Mouse (Mus musculus) midbrain, postnatal 0 days (tissue): ENCODE data around the gene 4833427G06Rik. TPM values are rescaled to one million over a fixed set of nuclear protein-coding genes. Genes with fewer than 3 reads are reported as not detected.

Experiments used
- ATAC-seq: fragments of 200-750 bp; cut with Nextera tagmentation; 2 replicates; pipeline ENCODE4 v1.8.0; 2017; ENCODE audit warnings: moderate number of reproducible peaks, mild to moderate bottlenecking, moderate TSS enrichment, moderate library complexity; ENCODE audit not compliant: low FRiP score
- DNase-seq: peaks from one replicate; pipeline ENCODE4 v3.0.0-alpha.2; 2015; ENCODE audit warnings: low spot score
- H3K27ac ChIP-seq: fragments of 300-500 bp; sonication (generic); 2 replicates; pipeline ENCODE4 v1.5.1; 2014; ENCODE audit warnings: low read depth, mild to moderate bottlenecking, low read length, mixed read lengths
- H3K27me3 ChIP-seq: fragments of 300-500 bp; sonication (generic); 2 replicates; pipeline ENCODE4 v1.6.1; 2014; ENCODE audit warnings: low read length, control low read depth, mixed read lengths; ENCODE audit not compliant: insufficient read depth
- H3K36me3 ChIP-seq: fragments of 300-500 bp; sonication (generic); 2 replicates; pipeline ENCODE4 v1.6.1; 2014; ENCODE audit warnings: low read length, control low read depth, mixed read lengths; ENCODE audit not compliant: insufficient read depth
- H3K4me1 ChIP-seq: fragments of 300-500 bp; sonication (generic); 2 replicates; pipeline ENCODE4 v1.6.1; 2014; ENCODE audit warnings: mild to moderate bottlenecking, control low read depth, antibody characterized with exemption, low read length, mixed read lengths; ENCODE audit not compliant: insufficient read depth
- H3K4me2 ChIP-seq: fragments of 300-500 bp; sonication (generic); 2 replicates; pipeline ENCODE4 v1.6.1; 2014; ENCODE audit warnings: low read depth, mild to moderate bottlenecking, low read length, mixed read lengths; ENCODE audit not compliant: poor library complexity, severe bottlenecking
- H3K4me3 ChIP-seq: fragments of 300-500 bp; sonication (generic); 2 replicates; pipeline ENCODE4 v1.5.1; 2014; ENCODE audit warnings: low read depth, mild to moderate bottlenecking, low read length, moderate library complexity
- H3K9ac ChIP-seq: fragments of 300-500 bp; sonication (generic); replicated peaks from 2 replicates; pipeline ENCODE4 v1.6.1; 2014; ENCODE audit warnings: mild to moderate bottlenecking, low read length, moderate library complexity, mixed read lengths; ENCODE audit not compliant: poor library complexity, severe bottlenecking
- H3K9me3 ChIP-seq: fragments of 300-500 bp; sonication (generic); 2 replicates; pipeline ENCODE4 v1.6.1; 2016; ENCODE audit warnings: low read length, control low read depth
- CTCF ChIP-seq: IDR thresholded peaks from 2 replicates; pipeline ENCODE4 v1.5.1; 2016; ENCODE audit warnings: antibody characterized with exemption, mild to moderate bottlenecking
- WGBS: fragments of 180-500 bp; shearing (Covaris S2); extraction: QIAGEN DNeasy Blood & Tissue Kit; methylation state at CpG from one replicate; pipeline ENCODE4 v1.1.7; 2014; 5-methylcytosine and 5-hydroxymethylcytosine counted together
- polyA plus RNA-seq: library from polyadenylated mRNA; unstranded; fragments of >200 nt; fragmentation: Nextera tagmentation; extraction: Ambion mirVana; gene quantifications from 2 replicates; pipeline ENCODE4 v1.2.1, GENCODE M21; 2015
- total RNA-seq: library from RNA; depleted of rRNA; stranded (reverse); fragments of >200 nt; gene quantifications from 2 replicates; pipeline ENCODE4 v1.2.3, GENCODE M21; 2014

4833427G06Rik gene
- total and polyA plus RNA-seq, 2 experiments from 2014 or later: 0.80 TPM; not detected in 1

- H3K9me3 ChIP-seq: no peaks in the 10 kb centered on the region
- H3K36me3 ChIP-seq: no peaks in the 10 kb centered on the region
- H3K4me2 ChIP-seq: no peak overlapping the region
- H3K4me1 ChIP-seq: no peaks in the 10 kb centered on the region
- H3K27ac ChIP-seq: no peak overlapping the region
- no peaks in the 10 kb centered on the region for H3K27me3 ChIP-seq
- WGBS: 76% methylated on average over 4 of the region's 4 CpGs
- no peak for ATAC-seq
- no peak overlapping the region for H3K4me3 ChIP-seq
- TF ChIP-seq CTCF: no peak
- H3K9ac ChIP-seq: no peak overlapping the region
- no peak for DNase-seq
Observed at GRCm38 (mm10) chr9:51058951-51059521, 42.8 kb downstream of the 4833427G06Rik start.

GRCm38 (mm10) chr9:51056360-51057324, 45.2 kb downstream of the 4833427G06Rik start:
- Histone ChIP-seq H3K9ac (no peak overlapping the region), H3K4me1 (no peaks in the 10 kb centered on the region), H3K36me3 (no peaks in the 10 kb centered on the region), H3K9me3 (no peaks in the 10 kb centered on the region), H3K4me3 (no peak overlapping the region), H3K27ac (no peak overlapping the region), H3K27me3 (no peaks in the 10 kb centered on the region), H3K4me2 (no peak overlapping the region)
- no peak for TF ChIP-seq CTCF
- DNase-seq (no peak), ATAC-seq (no peak)
- 58% methylated on average over 3 of the region's 3 CpGs for WGBS

- H3K27ac ChIP-seq: no peak overlapping the region
- H3K4me2 ChIP-seq: no peak overlapping the region
- no peaks in the 10 kb centered on the region for H3K36me3 ChIP-seq
- H3K4me3 ChIP-seq: no peak overlapping the region
- H3K4me1 ChIP-seq: no peaks in the 10 kb centered on the region
- DNase-seq (peak; percentile 17), ATAC-seq (no peak)
- no peak overlapping the region for H3K9ac ChIP-seq
- H3K27me3 ChIP-seq: no peaks in the 10 kb centered on the region
- H3K9me3 ChIP-seq: no peaks in the 10 kb centered on the region
- peak; percentile 63 for TF ChIP-seq CTCF
- WGBS: 78% methylated on average over 3 of the region's 3 CpGs
Observed at GRCm38 (mm10) chr9:51052180-51052579, 49.7 kb downstream of the 4833427G06Rik start.

- 90% methylated on average over 6 of the region's 6 CpGs for WGBS
- ATAC-seq: no peak
- TF ChIP-seq CTCF: no peak
- Histone ChIP-seq H3K9ac (no peak overlapping the region), H3K27me3 (no peaks in the 10 kb centered on the region), H3K27ac (no peak overlapping the region), H3K9me3 (no peaks in the 10 kb centered on the region), H3K36me3 (no peaks in the 10 kb centered on the region), H3K4me3 (no peak overlapping the region), H3K4me2 (no peak overlapping the region), H3K4me1 (no peaks in the 10 kb centered on the region)
- DNase-seq: no peak
Observed at GRCm38 (mm10) chr9:51042136-51042535, 59.7 kb downstream of the 4833427G06Rik start.

- no peak for ATAC-seq
- Histone ChIP-seq H3K4me3 (no peak overlapping the region), H3K27ac (no peak overlapping the region), H3K9me3 (no peaks in the 10 kb centered on the region), H3K4me1 (no peaks in the 10 kb centered on the region), H3K36me3 (no peaks in the 10 kb centered on the region), H3K4me2 (no peak overlapping the region), H3K27me3 (no peaks in the 10 kb centered on the region), H3K9ac (no peak overlapping the region)
- 89% methylated on average over 7 of the region's 7 CpGs for WGBS
- no peak for TF ChIP-seq CTCF
- no peak for DNase-seq
Observed at GRCm38 (mm10) chr9:51041491-51041980, 60.3 kb downstream of the 4833427G06Rik start.
